Mouse (Mus musculus) liver, embryonic 14.5 days (tissue): ENCODE measurements at regions not wholly inside any gene's neighbourhood (a gene's known extent, or its start where the extent isn't known, plus 50 kb on each side); places are given as distances from the start of the nearest gene placed in this dataset.

Experiments
- CTCF ChIP-seq: IDR thresholded peaks from 2 replicates; pipeline ENCODE4 v1.5.1; 2016; ENCODE audit warnings: antibody characterized with exemption, low read depth, control low read depth
- EP300 ChIP-seq: IDR thresholded peaks from 2 replicates; pipeline ENCODE4 v1.6.1; 2016; ENCODE audit warnings: antibody characterized with exemption, low read depth

DNA sequence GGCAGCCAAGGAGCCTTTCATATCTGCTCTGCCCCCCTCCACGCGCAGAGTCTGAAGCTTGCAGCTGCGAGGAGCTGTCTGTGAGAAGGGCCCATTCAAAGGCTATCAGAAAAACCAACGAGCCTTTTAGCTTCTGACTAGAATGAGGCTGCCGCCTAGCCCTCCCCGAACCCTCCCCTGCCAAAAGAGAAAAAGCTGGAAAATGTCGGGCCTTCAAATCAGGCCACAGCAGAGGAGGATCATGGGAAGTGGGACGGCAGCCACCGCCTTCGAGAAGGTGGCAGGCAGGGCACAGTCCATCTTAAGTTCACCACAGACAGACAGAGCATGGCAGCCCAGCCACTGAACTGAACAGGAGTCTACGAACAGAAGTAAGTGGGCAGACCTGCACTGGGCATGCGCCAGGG lies 108.6 kb upstream of the Igsf21 start:
- TF ChIP-seq CTCF, result no peak
- no peak for TF ChIP-seq EP300
